Mouse (Mus musculus) heart, postnatal 0 days (tissue): ENCODE results near the gene Itpr1.

Source experiments
- CTCF ChIP-seq: IDR thresholded peaks from 2 replicates; pipeline ENCODE4 v1.5.1; 2016; ENCODE audit warnings: antibody characterized with exemption, control low read depth, low read depth
- EP300 ChIP-seq: IDR thresholded peaks from 2 replicates; pipeline ENCODE4 v1.6.1; 2016; ENCODE audit warnings: antibody characterized with exemption, low read depth

DNA sequence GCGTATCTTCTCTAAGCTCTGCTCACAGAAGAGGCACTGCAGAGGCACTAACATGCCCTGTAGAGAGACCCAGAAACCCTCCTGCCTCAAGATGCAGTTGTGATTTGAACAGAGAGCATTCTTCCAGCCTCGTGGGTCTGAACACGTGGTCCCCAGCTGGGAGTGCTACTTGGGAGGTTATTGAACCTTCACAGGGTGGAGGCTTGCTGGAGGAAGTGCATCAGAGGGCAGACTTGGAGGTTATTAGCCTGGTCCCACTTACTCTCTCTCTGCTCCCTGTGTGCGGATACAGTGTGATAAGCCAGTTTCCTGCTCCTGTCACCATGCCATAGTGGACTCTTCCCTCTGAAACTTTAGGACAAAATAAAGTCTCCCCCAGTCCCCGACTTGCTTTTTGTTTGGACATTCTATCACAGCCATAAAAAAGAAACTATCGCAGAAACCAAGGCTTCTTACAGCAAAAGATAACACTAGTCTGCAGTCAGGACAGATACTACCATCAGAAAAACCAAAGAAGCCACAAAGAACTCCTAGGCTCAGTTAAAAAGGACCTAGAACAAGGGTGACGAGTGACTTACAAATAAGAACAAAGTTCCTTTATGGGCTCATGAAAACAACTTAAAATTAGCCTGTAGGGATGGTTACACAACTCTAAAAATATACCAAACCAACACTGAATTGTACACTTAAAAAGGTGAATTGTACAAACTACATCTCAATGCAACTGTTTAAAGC is 44.8 kb upstream of the Itpr1 start:
- TF ChIP-seq EP300 (no peak), CTCF (no peak)
